In genomic region chr9:44107557-44108179, GRCm38 (mm10) we compare ENCODE assay signal across 8 mouse cellular contexts. TPM values are rescaled to one million over a fixed set of nuclear protein-coding genes. Genes with fewer than 3 reads are reported as not detected.
DNase-seq lines count a peak whose midpoint lies in the region; ATAC-seq lines count a peak whose summit lies in the region.

No protein-coding gene starts in this region.

- peak overlapping the region; percentile 22; the same call in 1 of the 2 replicates for H3K4me3 ChIP-seq in lung, embryonic 15.5 days
- no peak overlapping the region for H3K4me3 ChIP-seq in heart, embryonic 12.5 days
- H3K4me3 ChIP-seq in limb, embryonic 12.5 days (replicated peaks): peak overlapping the region; percentile 19
- H3K4me3 ChIP-seq in neural tube, embryonic 15.5 days (replicated peaks): no peak overlapping the region

- peaks cover 50% of the 10 kb centered on the region for H3K4me1 ChIP-seq in lung, embryonic 15.5 days
- H3K4me1 ChIP-seq in heart, embryonic 12.5 days (replicated peaks): peaks cover 59% of the 10 kb centered on the region
- peaks cover 53% of the 10 kb centered on the region for H3K4me1 ChIP-seq in limb, embryonic 12.5 days (replicated peaks)
- peaks cover 57% of the 10 kb centered on the region for H3K4me1 ChIP-seq in neural tube, embryonic 15.5 days

- no peak for DNase-seq in lung, adult 18-20 months
- DNase-seq in brain, adult 2 months (ENCODE audit: low read depth, low spot score): peak; percentile 51
- DNase-seq in yolk sac, embryonic 10.5 days (ENCODE audit: low spot score): no peak
- no peak for DNase-seq in layer of hippocampus, adult 9-11 months

- peak; percentile 3 for ATAC-seq in lung, embryonic 15.5 days (ENCODE audit: borderline replicate concordance, extremely low read depth, low FRiP score, low TSS enrichment)
- ATAC-seq in heart, embryonic 12.5 days (ENCODE audit: insufficient number of reproducible peaks, low FRiP score): no peak; the same call in 1 of the 2 replicates
- no peak for ATAC-seq in limb, embryonic 12.5 days (ENCODE audit: insufficient number of reproducible peaks, insufficient read depth, low FRiP score, low TSS enrichment, low read depth)
- peak; percentile 2; the same call in 1 of the 2 replicates for ATAC-seq in neural tube, embryonic 15.5 days (ENCODE audit: low FRiP score)

- H3K4me2 ChIP-seq in lung, embryonic 15.5 days: peak overlapping the region; percentile 52
- peak overlapping the region; percentile 49 for H3K4me2 ChIP-seq in heart, embryonic 12.5 days
- peak overlapping the region; percentile 42 for H3K4me2 ChIP-seq in limb, embryonic 12.5 days
- H3K4me2 ChIP-seq in neural tube, embryonic 15.5 days: peak overlapping the region; percentile 42

- H3K27me3 ChIP-seq in lung, embryonic 15.5 days: no peaks in the 10 kb centered on the region
- no peaks in the 10 kb centered on the region for H3K27me3 ChIP-seq in heart, embryonic 12.5 days (replicated peaks)
- H3K27me3 ChIP-seq in limb, embryonic 12.5 days: no peaks in the 10 kb centered on the region; the same call in 1 of the 2 replicates
- H3K27me3 ChIP-seq in neural tube, embryonic 15.5 days (replicated peaks): no peaks in the 10 kb centered on the region

- peak overlapping the region; percentile 24; the same call in 1 of the 2 replicates for H3K9ac ChIP-seq in lung, embryonic 15.5 days
- H3K9ac ChIP-seq in heart, embryonic 12.5 days: peak overlapping the region; percentile 55
- H3K9ac ChIP-seq in limb, embryonic 12.5 days (replicated peaks): no peak overlapping the region; the same call in none of the 2 replicates
- H3K9ac ChIP-seq in neural tube, embryonic 15.5 days (replicated peaks): 0 out of 2 replicates have a peak overlapping the region, but pooled peaks have one; percentile 10

- peaks cover 16% of the 10 kb centered on the region for H3K36me3 ChIP-seq in lung, embryonic 15.5 days
- peaks cover 11% of the 10 kb centered on the region for H3K36me3 ChIP-seq in heart, embryonic 12.5 days
- peaks cover 54% of the 10 kb centered on the region for H3K36me3 ChIP-seq in limb, embryonic 12.5 days
- peaks cover 4% of the 10 kb centered on the region; the same call in 1 of the 2 replicates for H3K36me3 ChIP-seq in neural tube, embryonic 15.5 days

- H3K9me3 ChIP-seq in lung, embryonic 15.5 days: no peaks in the 10 kb centered on the region
- H3K9me3 ChIP-seq in heart, embryonic 12.5 days (replicated peaks): no peaks in the 10 kb centered on the region
- no peaks in the 10 kb centered on the region for H3K9me3 ChIP-seq in limb, embryonic 12.5 days
- no peaks in the 10 kb centered on the region for H3K9me3 ChIP-seq in neural tube, embryonic 15.5 days (replicated peaks)

- H3K27ac ChIP-seq in lung, embryonic 15.5 days: peak overlapping the region; percentile 81
- H3K27ac ChIP-seq in heart, embryonic 12.5 days (ENCODE audit: poor library complexity, severe bottlenecking): peak overlapping the region; percentile 46
- peak overlapping the region; percentile 53 for H3K27ac ChIP-seq in limb, embryonic 12.5 days
- peak overlapping the region; percentile 76 for H3K27ac ChIP-seq in neural tube, embryonic 15.5 days (replicated peaks)

- 42% methylated on average over 25 of the region's 25 CpGs for WGBS in lung, embryonic 15.5 days
- WGBS in heart, embryonic 12.5 days: 37% methylated on average over 25 of the region's 25 CpGs
- WGBS in limb, embryonic 12.5 days: 40% methylated on average over 25 of the region's 25 CpGs
- WGBS in neural tube, embryonic 15.5 days: 40% methylated on average over 25 of the region's 25 CpGs

RNA-seq across cellular contexts. Expression of gene C1qtnf5, which starts 0.6 kb away (rescaled TPM):
- 6.3 and 6.5 TPM in 2 replicates for polyA plus RNA-seq in lung, embryonic 15.5 days (2015; fragmentation: Nextera tagmentation; extraction: Ambion mirVana)
- polyA plus RNA-seq in heart, embryonic 12.5 days (2016; fragmentation: Nextera tagmentation; extraction: Ambion mirVana): 0.67 and 1.1 TPM in 2 replicates
- 0.84 TPM in 1 of 2 replicates, not detected in the other for polyA plus RNA-seq in limb, embryonic 12.5 days (2016; fragmentation: Nextera tagmentation; extraction: Ambion mirVana)
- 5.8 and 9.3 TPM in 2 replicates for polyA plus RNA-seq in neural tube, embryonic 15.5 days (2015; fragmentation: Nextera tagmentation; extraction: Ambion mirVana)

RNA-seq across cellular contexts. Expression of gene Gm49380, which starts 5.6 kb away (rescaled TPM):
- 0.17 and 0.21 TPM in 2 replicates for polyA plus RNA-seq in lung, embryonic 15.5 days (2015; fragmentation: Nextera tagmentation; extraction: Ambion mirVana)
- polyA plus RNA-seq in heart, embryonic 12.5 days (2016; fragmentation: Nextera tagmentation; extraction: Ambion mirVana): 0.20 TPM in 1 of 2 replicates, not detected in the other
- 0.08 and 0.17 TPM in 2 replicates for polyA plus RNA-seq in limb, embryonic 12.5 days (2016; fragmentation: Nextera tagmentation; extraction: Ambion mirVana)
- polyA plus RNA-seq in neural tube, embryonic 15.5 days (2015; fragmentation: Nextera tagmentation; extraction: Ambion mirVana): 0.15 and 0.58 TPM in 2 replicates

RNA-seq across cellular contexts. Expression of gene Rnf26, which starts 5.6 kb away (rescaled TPM):
- polyA plus RNA-seq in lung, embryonic 15.5 days (2015; fragmentation: Nextera tagmentation; extraction: Ambion mirVana): 69.9 and 71.4 TPM in 2 replicates
- 48.4 and 51.3 TPM in 2 replicates for polyA plus RNA-seq in heart, embryonic 12.5 days (2016; fragmentation: Nextera tagmentation; extraction: Ambion mirVana)
- polyA plus RNA-seq in limb, embryonic 12.5 days (2016; fragmentation: Nextera tagmentation; extraction: Ambion mirVana): 89.6 and 91.4 TPM in 2 replicates
- polyA plus RNA-seq in neural tube, embryonic 15.5 days (2015; fragmentation: Nextera tagmentation; extraction: Ambion mirVana): 33.7 and 42.5 TPM in 2 replicates

RNA-seq across cellular contexts. Expression of gene Mfrp, which starts 6.1 kb away (rescaled TPM):
- 0.14 and 0.28 TPM in 2 replicates for polyA plus RNA-seq in lung, embryonic 15.5 days (2015; fragmentation: Nextera tagmentation; extraction: Ambion mirVana)
- polyA plus RNA-seq in heart, embryonic 12.5 days (2016; fragmentation: Nextera tagmentation; extraction: Ambion mirVana): not detected in 2 replicates
- polyA plus RNA-seq in limb, embryonic 12.5 days (2016; fragmentation: Nextera tagmentation; extraction: Ambion mirVana): 0.29 and 0.40 TPM in 2 replicates
- polyA plus RNA-seq in neural tube, embryonic 15.5 days (2015; fragmentation: Nextera tagmentation; extraction: Ambion mirVana): 0.08 and 0.28 TPM in 2 replicates

RNA-seq across cellular contexts. Expression of gene Mcam, which starts 26.6 kb away (rescaled TPM):
- polyA plus RNA-seq in lung, embryonic 15.5 days (2015; fragmentation: Nextera tagmentation; extraction: Ambion mirVana): 86.2 and 92.9 TPM in 2 replicates
- polyA plus RNA-seq in heart, embryonic 12.5 days (2016; fragmentation: Nextera tagmentation; extraction: Ambion mirVana): 129 and 130 TPM in 2 replicates
- 18.0 and 18.1 TPM in 2 replicates for polyA plus RNA-seq in limb, embryonic 12.5 days (2016; fragmentation: Nextera tagmentation; extraction: Ambion mirVana)
- polyA plus RNA-seq in neural tube, embryonic 15.5 days (2015; fragmentation: Nextera tagmentation; extraction: Ambion mirVana): 17.3 and 22.6 TPM in 2 replicates

Comparison
In these comparisons a context has a peak if more than half of its experiments do, and no peak if none do; other contexts are left out.
1. ATAC-seq: peak in lung, embryonic 15.5 days (single experiment) and neural tube, embryonic 15.5 days (single experiment); none in heart, embryonic 12.5 days (single experiment) and limb, embryonic 12.5 days (single experiment).
2. H3K4me3 ChIP-seq: peak in lung, embryonic 15.5 days (single experiment) and limb, embryonic 12.5 days (single experiment); none in heart, embryonic 12.5 days (single experiment) and neural tube, embryonic 15.5 days (single experiment).
3. Peak in every context shown above with its lines, with median percentiles within 50 percentile points of each other: H3K27ac ChIP-seq and H3K4me2 ChIP-seq.